Mouse (Mus musculus): Measurements from ENCODE around the gene Epha6. TPM values are rescaled to one million over a fixed set of nuclear protein-coding genes. Genes with fewer than 3 reads are reported as not detected.
A peak's percentile ranks its signal among the peaks of the same experiment; 100 is the strongest.

Gene Epha6
- polyA plus RNA-seq, 1 experiment from 2014 or later = 0.57 TPM

GRCm38 (mm10) chr16:59683434-59683833, 921.9 kb downstream of the Epha6 start:
- H3K9me3 ChIP-seq = no peaks in the 10 kb centered on the region
- H3K27ac ChIP-seq (replicated peaks) = no peak overlapping the region
- H3K36me3 ChIP-seq (replicated peaks) = no peaks in the 10 kb centered on the region
- no peaks in the 10 kb centered on the region for H3K4me1 ChIP-seq
- DNase-seq (ENCODE audit: low spot score) = peak; percentile 74
- no peak overlapping the region for H3K4me3 ChIP-seq
- H3K27me3 ChIP-seq (replicated peaks; ENCODE audit: low read depth, poor library complexity, severe bottlenecking) = no peaks in the 10 kb centered on the region
- 9% methylated on average over 8 of the region's 8 CpGs for WGBS

DNA sequence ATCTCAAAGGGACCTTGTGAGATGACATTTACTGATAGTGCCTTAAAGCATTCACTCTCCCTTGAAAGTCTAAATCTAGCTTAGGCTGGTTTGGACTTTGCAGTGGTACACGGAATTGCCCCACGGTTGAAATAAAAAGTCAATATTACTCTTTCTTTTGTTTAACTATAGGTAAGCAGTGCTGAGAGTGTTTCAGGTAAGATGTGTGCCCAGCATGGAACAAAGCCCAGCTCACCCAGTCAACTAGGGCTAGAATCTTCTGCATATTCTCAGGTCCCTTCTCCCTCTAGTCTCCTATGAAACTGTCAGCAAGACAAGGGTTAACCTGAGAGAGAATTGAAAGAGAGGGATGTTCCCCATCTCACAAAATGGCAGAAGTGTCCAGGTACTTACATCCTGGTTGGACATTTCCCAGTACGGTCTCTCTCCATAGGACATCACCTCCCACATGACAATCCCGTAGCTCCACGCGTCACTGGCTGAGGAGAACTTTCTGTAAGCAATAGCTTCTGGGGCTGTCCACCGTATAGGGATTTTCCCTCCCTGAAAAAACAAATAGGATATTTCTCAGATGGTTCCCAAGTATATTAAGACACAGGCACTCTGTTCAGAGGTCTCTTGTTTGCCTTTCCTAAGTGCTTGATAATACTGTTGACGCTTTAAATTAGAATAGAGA, 923.0 kb downstream of the Epha6 start:
- no peaks in the 10 kb centered on the region for H3K27me3 ChIP-seq (replicated peaks; ENCODE audit: low read depth, poor library complexity, severe bottlenecking)
- H3K4me3 ChIP-seq = no peak overlapping the region
- H3K9me3 ChIP-seq = no peaks in the 10 kb centered on the region
- DNase-seq (ENCODE audit: low spot score) = no peak
- no peaks in the 10 kb centered on the region for H3K36me3 ChIP-seq (replicated peaks)
- no peak overlapping the region for H3K27ac ChIP-seq (replicated peaks)
- H3K4me1 ChIP-seq = no peaks in the 10 kb centered on the region
- 87% methylated on average over 8 of the region's 8 CpGs for WGBS

DNA sequence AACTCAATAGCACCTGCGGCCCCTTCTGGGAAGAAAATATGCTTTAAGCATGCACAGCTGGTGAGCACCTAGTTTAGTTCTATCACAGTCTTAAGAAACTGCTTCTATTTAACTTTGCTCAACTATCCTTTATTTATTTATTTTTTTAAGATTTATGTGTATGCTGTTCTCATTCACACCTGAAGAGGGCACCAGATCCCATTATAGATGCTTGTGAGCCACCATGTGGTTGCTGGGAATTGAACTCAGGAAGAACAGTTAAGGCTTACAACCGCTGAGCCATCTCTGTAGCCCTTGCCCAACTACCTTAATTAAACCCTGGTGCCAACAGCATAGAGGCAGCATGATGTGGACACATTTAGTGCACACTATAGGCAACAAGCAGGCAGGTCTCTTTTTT, 938.4 kb downstream of the Epha6 start:
- H3K36me3 ChIP-seq (replicated peaks) = no peaks in the 10 kb centered on the region
- H3K4me1 ChIP-seq = no peaks in the 10 kb centered on the region
- no peak for DNase-seq (ENCODE audit: low spot score)
- H3K9me3 ChIP-seq = no peaks in the 10 kb centered on the region
- 88% methylated on average over 2 of the region's 2 CpGs for WGBS
- no peak overlapping the region for H3K27ac ChIP-seq (replicated peaks)
- no peaks in the 10 kb centered on the region for H3K27me3 ChIP-seq (replicated peaks; ENCODE audit: low read depth, poor library complexity, severe bottlenecking)
- no peak overlapping the region for H3K4me3 ChIP-seq

DNA sequence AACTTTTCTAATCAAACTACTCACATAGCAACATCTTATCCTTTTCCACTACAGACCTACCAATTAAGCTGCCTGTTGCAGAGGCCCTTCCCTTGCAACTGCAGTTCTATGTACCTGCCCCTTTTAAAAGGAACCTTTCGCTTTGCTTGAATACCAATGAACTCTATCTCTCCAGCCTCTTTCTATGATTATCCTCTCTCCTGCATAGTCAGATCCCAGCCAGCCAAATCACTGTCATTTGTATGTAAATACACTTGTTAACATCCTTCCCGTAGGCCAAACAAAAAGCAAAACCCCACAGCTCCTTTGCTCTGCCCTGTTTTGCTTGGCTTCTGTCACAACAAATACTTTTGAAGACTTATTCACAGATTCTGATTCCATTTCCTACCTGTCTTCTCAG, 961.6 kb downstream of the Epha6 start:
- WGBS = 60% methylated on average over 2 of the region's 2 CpGs
- H3K27me3 ChIP-seq (replicated peaks; ENCODE audit: low read depth, poor library complexity, severe bottlenecking) = no peaks in the 10 kb centered on the region
- H3K27ac ChIP-seq (replicated peaks) = no peak overlapping the region
- H3K36me3 ChIP-seq (replicated peaks) = no peaks in the 10 kb centered on the region
- no peaks in the 10 kb centered on the region for H3K4me1 ChIP-seq
- DNase-seq (ENCODE audit: low spot score) = no peak
- H3K4me3 ChIP-seq = no peak overlapping the region
- no peaks in the 10 kb centered on the region for H3K9me3 ChIP-seq

- DNase-seq (ENCODE audit: low spot score) = no peak
- no peaks in the 10 kb centered on the region for H3K27me3 ChIP-seq (replicated peaks; ENCODE audit: low read depth, poor library complexity, severe bottlenecking)
- H3K9me3 ChIP-seq = no peaks in the 10 kb centered on the region
- WGBS = 87% methylated on average over 3 of the region's 3 CpGs
- H3K27ac ChIP-seq (replicated peaks) = no peak overlapping the region
- H3K4me1 ChIP-seq = peaks cover 9% of the 10 kb centered on the region
- no peaks in the 10 kb centered on the region for H3K36me3 ChIP-seq (replicated peaks)
- peak overlapping the region; percentile 82; the same call in 1 of the 2 replicates for H3K4me3 ChIP-seq
These were observed 965.3 kb downstream of the Epha6 start for GRCm38 (mm10) chr16:59639985-59640384.

DNA sequence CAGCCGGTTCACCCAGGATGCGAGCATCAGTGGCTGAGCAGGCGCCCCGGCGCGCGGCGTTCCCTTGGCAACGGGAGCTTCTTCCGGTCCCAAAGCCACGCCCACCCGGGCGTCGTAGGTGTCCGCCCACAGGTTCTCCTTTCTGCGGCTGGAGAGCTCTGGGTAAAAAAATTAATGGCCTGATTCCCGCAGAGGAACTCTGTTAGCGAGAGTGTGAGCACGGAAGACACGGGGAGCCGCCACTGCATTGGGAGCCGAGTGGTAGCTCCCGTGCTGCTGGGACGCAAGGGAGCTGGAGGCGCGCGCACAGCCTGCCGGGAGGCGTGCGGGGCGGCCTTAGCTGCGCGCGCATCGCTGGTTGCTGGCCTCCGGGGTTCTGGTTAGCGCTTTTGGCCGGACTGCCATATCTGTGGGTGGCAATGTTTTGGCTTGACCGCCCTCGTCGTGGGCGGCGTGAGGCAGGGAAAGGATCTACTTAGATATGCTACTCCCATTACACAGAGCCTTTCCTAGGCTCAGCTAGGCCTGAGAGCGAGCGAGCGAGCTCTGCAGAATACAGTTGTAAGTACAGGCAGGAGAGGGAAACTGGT, 966.1 kb downstream of the Epha6 start, which contains the start of gene Arl6:
Arl6 (minus strand) TSS at position 290 of the 590 bp plus-strand sequence.
- no peaks in the 10 kb centered on the region for H3K27me3 ChIP-seq (replicated peaks; ENCODE audit: low read depth, poor library complexity, severe bottlenecking)
- peak; percentile 95 for DNase-seq (ENCODE audit: low spot score)
- peaks cover 9% of the 10 kb centered on the region for H3K4me1 ChIP-seq
- WGBS = under 1% methylated on average over 46 of the region's 46 CpGs
- H3K9me3 ChIP-seq = no peaks in the 10 kb centered on the region
- H3K36me3 ChIP-seq (replicated peaks) = no peaks in the 10 kb centered on the region
- peak within 1 kb of the TSS; percentile 97 for H3K27ac ChIP-seq (replicated peaks)
- peak within 1 kb of the TSS; percentile 82 for H3K4me3 ChIP-seq

- Histone ChIP-seq H3K4me3 (no peak overlapping the region), H3K27me3 (replicated peaks; ENCODE audit: low read depth, poor library complexity, severe bottlenecking) (no peaks in the 10 kb centered on the region), H3K4me1 (peaks cover 9% of the 10 kb centered on the region), H3K9me3 (no peaks in the 10 kb centered on the region), H3K27ac (replicated peaks) (no peak overlapping the region), H3K36me3 (replicated peaks) (peaks cover 25% of the 10 kb centered on the region)
- DNase-seq (ENCODE audit: low spot score) = no peak
- 89% methylated on average over 2 of the region's 2 CpGs for WGBS
These were observed 970.7 kb downstream of the Epha6 start for GRCm38 (mm10) chr16:59634598-59634997.

GRCm38 (mm10) chr16:59621554-59621953, 983.8 kb downstream of the Epha6 start:
- Histone ChIP-seq H3K4me3 (no peak overlapping the region), H3K9me3 (no peaks in the 10 kb centered on the region), H3K27ac (replicated peaks) (no peak overlapping the region), H3K27me3 (replicated peaks; ENCODE audit: low read depth, poor library complexity, severe bottlenecking) (no peaks in the 10 kb centered on the region), H3K36me3 (replicated peaks) (no peaks in the 10 kb centered on the region; the same call in 1 of the 2 replicates), H3K4me1 (no peaks in the 10 kb centered on the region)
- 96% methylated on average over 2 of the region's 2 CpGs for WGBS
- DNase-seq (ENCODE audit: low spot score) = no peak

- DNase-seq (ENCODE audit: low spot score) = no peak
These were observed 988.2 kb downstream of the Epha6 start for GRCm38 (mm10) chr16:59617167-59617566.

GRCm38 (mm10) chr16:59615675-59616074, 989.7 kb downstream of the Epha6 start:
- Histone ChIP-seq H3K9me3 (no peaks in the 10 kb centered on the region), H3K27ac (replicated peaks) (no peak overlapping the region), H3K36me3 (replicated peaks) (peaks cover 4% of the 10 kb centered on the region; the same call in 1 of the 2 replicates), H3K4me3 (no peak overlapping the region), H3K4me1 (no peaks in the 10 kb centered on the region), H3K27me3 (replicated peaks; ENCODE audit: low read depth, poor library complexity, severe bottlenecking) (no peaks in the 10 kb centered on the region)
- 84% methylated on average over 3 of the region's 3 CpGs for WGBS
- no peak for DNase-seq (ENCODE audit: low spot score)

More at GRCm38 (mm10) chr16:59617167-59617566, 988.2 kb downstream of the Epha6 start:
- Histone ChIP-seq H3K4me1 (no peaks in the 10 kb centered on the region), H3K4me3 (no peak overlapping the region), H3K27me3 (replicated peaks; ENCODE audit: low read depth, poor library complexity, severe bottlenecking) (no peaks in the 10 kb centered on the region), H3K36me3 (replicated peaks) (no peaks in the 10 kb centered on the region; the same call in 1 of the 2 replicates), H3K9me3 (no peaks in the 10 kb centered on the region), H3K27ac (replicated peaks) (no peak overlapping the region)
- 41% methylated on average over 3 of the region's 3 CpGs for WGBS

GRCm38 (mm10) chr16:59610750-59611149, 994.6 kb downstream of the Epha6 start:
- H3K36me3 ChIP-seq (replicated peaks) = peaks cover 4% of the 10 kb centered on the region; the same call in 1 of the 2 replicates
- no peak for DNase-seq (ENCODE audit: low spot score)
- H3K9me3 ChIP-seq = no peaks in the 10 kb centered on the region
- H3K4me1 ChIP-seq = no peaks in the 10 kb centered on the region
- no peak overlapping the region for H3K27ac ChIP-seq (replicated peaks)
- 84% methylated on average over 1 of the region's 1 CpGs for WGBS
- H3K4me3 ChIP-seq = no peak overlapping the region
- H3K27me3 ChIP-seq (replicated peaks; ENCODE audit: low read depth, poor library complexity, severe bottlenecking) = no peaks in the 10 kb centered on the region

- Histone ChIP-seq H3K27me3 (replicated peaks; ENCODE audit: low read depth, poor library complexity, severe bottlenecking) (no peaks in the 10 kb centered on the region), H3K4me1 (peaks cover 15% of the 10 kb centered on the region), H3K36me3 (replicated peaks) (no peaks in the 10 kb centered on the region), H3K9me3 (no peaks in the 10 kb centered on the region), H3K27ac (replicated peaks) (no peak overlapping the region), H3K4me3 (no peak overlapping the region)
- no peak for DNase-seq (ENCODE audit: low spot score)
- WGBS = 67% methylated on average over 15 of the region's 15 CpGs
These were observed 1001.1 kb downstream of the Epha6 start for GRCm38 (mm10) chr16:59604078-59604781.
